Comparison of ENCODE assay signal across 25 mouse cellular contexts in genomic region chr2:143991964-143992672, GRCm38 (mm10). TPM values are rescaled to one million over a fixed set of nuclear protein-coding genes. Genes with fewer than 3 reads are reported as not detected.
DNase-seq lines count a peak whose midpoint lies in the region; ATAC-seq and TF ChIP-seq lines count a peak whose summit lies in the region.
"Had no signal": no experiment of that assay in that cellular context is flagged by ENCODE, and none has a peak within 500 bp of the region (broad histone marks: within the 10 kb centered on the region; RNA-seq: fewer than 3 reads in every experiment).

No protein-coding gene starts in this region.

- 0 out of 2 replicates have a peak, but pooled peaks have one; percentile 13 for ATAC-seq in liver, embryonic 16.5 days (ENCODE audit: low read depth)
- peak; percentile 35 for ATAC-seq in intestine, embryonic 16.5 days
- no peak for ATAC-seq in midbrain, embryonic 13.5 days
- ATAC-seq: forebrain, embryonic 16.5 days had no signal

- peaks cover 32% of the 10 kb centered on the region for H3K36me3 ChIP-seq in heart, adult 2 months (ENCODE audit: control insufficient read depth, insufficient read depth, low read length)
- peaks cover 26% of the 10 kb centered on the region for H3K36me3 ChIP-seq in heart, embryonic 10.5 days
- no peaks in the 10 kb centered on the region for H3K36me3 ChIP-seq in liver, embryonic 16.5 days (ENCODE audit: control insufficient read depth, insufficient read depth)
- no peaks in the 10 kb centered on the region for H3K36me3 ChIP-seq in intestine, embryonic 16.5 days (ENCODE audit: control insufficient read depth, insufficient read depth, low read length)
- H3K36me3 ChIP-seq in midbrain, embryonic 13.5 days, result no peaks in the 10 kb centered on the region

- no peak for TF ChIP-seq EP300 in heart, adult 2 months (IDR thresholded peaks at IDR 0.05; ENCODE audit: insufficient read depth, low read depth, low read length)

- intact Hi-C loops in heart, adult 2 months (cut with DNase I), result loop anchor here (1.0 to 2.0 kb wide), 2 partner anchors 9 to 17 kb away; no protein-coding TSS in a partner anchor

- TF ChIP-seq POLR2A in heart, adult 2 months (IDR thresholded peaks at IDR 0.05; ENCODE audit: insufficient read depth, low read depth, low read length), result no peak

- H3K9ac ChIP-seq in heart, adult 2 months (ENCODE audit: low read depth, low read length), result peak overlapping the region; percentile 3; the same call in 1 of the 2 replicates
- no peak overlapping the region for H3K9ac ChIP-seq in liver, embryonic 16.5 days (ENCODE audit: low read depth, low read length)
- H3K9ac ChIP-seq in intestine, embryonic 16.5 days (ENCODE audit: low read depth, low read length), result no peak overlapping the region
- no peak overlapping the region for H3K9ac ChIP-seq in midbrain, embryonic 13.5 days (replicated peaks)
- H3K9ac ChIP-seq: heart, embryonic 12.5 days; limb, embryonic 13.5 days; neural tube, embryonic 12.5 days had no signal

- TF ChIP-seq CTCF in heart, adult 2 months (IDR thresholded peaks at IDR 0.05), result no peak

- peak overlapping the region; percentile 40 for H3K27ac ChIP-seq in heart, adult 2 months
- no peak overlapping the region; the same call in 1 of the 2 replicates for H3K27ac ChIP-seq in heart, embryonic 10.5 days
- H3K27ac ChIP-seq in liver, embryonic 16.5 days (ENCODE audit: low read length), result no peak overlapping the region
- no peak overlapping the region for H3K27ac ChIP-seq in intestine, embryonic 16.5 days (ENCODE audit: low read length)
- H3K27ac ChIP-seq in midbrain, embryonic 13.5 days, result no peak overlapping the region
- H3K27ac ChIP-seq: limb, embryonic 13.5 days; midbrain, embryonic 10.5 days; neural tube, embryonic 12.5 days had no signal

- H3K4me3 ChIP-seq in heart, adult 2 months, result no peak overlapping the region
- no peak overlapping the region for H3K4me3 ChIP-seq in heart, embryonic 10.5 days
- no peak overlapping the region for H3K4me3 ChIP-seq in liver, embryonic 16.5 days (ENCODE audit: low read depth, low read length)
- no peak overlapping the region for H3K4me3 ChIP-seq in intestine, embryonic 16.5 days (ENCODE audit: low read length)
- no peak overlapping the region for H3K4me3 ChIP-seq in midbrain, embryonic 13.5 days (replicated peaks)
- H3K4me3 ChIP-seq: erythroblast, embryonic 14.5 days; heart, embryonic 12.5 days; limb, embryonic 13.5 days; midbrain, embryonic 10.5 days; neural tube, embryonic 12.5 days had no signal

- H3K4me1 ChIP-seq in heart, adult 2 months (ENCODE audit: control insufficient read depth, insufficient read depth, low read length), result peaks cover 25% of the 10 kb centered on the region
- H3K4me1 ChIP-seq in heart, embryonic 10.5 days, result peaks cover 23% of the 10 kb centered on the region
- peaks cover 14% of the 10 kb centered on the region for H3K4me1 ChIP-seq in liver, embryonic 16.5 days (ENCODE audit: control insufficient read depth, low read depth, low read length)
- H3K4me1 ChIP-seq in intestine, embryonic 16.5 days (ENCODE audit: control insufficient read depth, insufficient read depth, low read length), result peaks cover 15% of the 10 kb centered on the region
- 0 out of 2 replicates have a peak, but pooled peaks cover 3% of the 10 kb centered on the region for H3K4me1 ChIP-seq in midbrain, embryonic 13.5 days (replicated peaks)
- H3K4me1 ChIP-seq: neural tube, embryonic 12.5 days had no signal

- H3K4me2 ChIP-seq in liver, embryonic 16.5 days (ENCODE audit: low read depth, low read length), result no peak overlapping the region
- H3K4me2 ChIP-seq in intestine, embryonic 16.5 days (ENCODE audit: low read depth, low read length), result no peak overlapping the region
- no peak overlapping the region for H3K4me2 ChIP-seq in midbrain, embryonic 13.5 days (replicated peaks)
- H3K4me2 ChIP-seq: heart, embryonic 12.5 days; limb, embryonic 13.5 days; neural tube, embryonic 12.5 days had no signal

- DNase-seq in heart, adult 2 months, result peak in 1 of 2 experiments; percentile 17
- no peak for DNase-seq in heart, embryonic 10.5 days (ENCODE audit: low spot score)
- DNase-seq in liver, result no peak
- peak; percentile 19 to 36 for DNase-seq in adrenal gland, postnatal 36 days
- DNase-seq: cerebellum, postnatal 10 days; kidney, postnatal 25 days; lung, adult 18-20 months; spleen, adult 18-20 months had no signal

- WGBS in heart, adult 2 months, result 74% methylated on average over 7 of the region's 7 CpGs
- WGBS in heart, embryonic 10.5 days, result 86% methylated on average over 7 of the region's 7 CpGs
- 69% methylated on average over 7 of the region's 7 CpGs for WGBS in liver, embryonic 16.5 days (ENCODE audit: insufficient replicate concordance)
- WGBS in intestine, embryonic 16.5 days, result 74% methylated on average over 7 of the region's 7 CpGs
- WGBS in midbrain, embryonic 13.5 days, result 95% methylated on average over 7 of the region's 7 CpGs

- no peaks in the 10 kb centered on the region for H3K27me3 ChIP-seq in heart, adult 2 months (ENCODE audit: control insufficient read depth, insufficient read depth, low read length)
- no peaks in the 10 kb centered on the region for H3K27me3 ChIP-seq in heart, embryonic 10.5 days (ENCODE audit: insufficient read depth, poor library complexity, severe bottlenecking)
- H3K27me3 ChIP-seq in liver, embryonic 16.5 days (ENCODE audit: control insufficient read depth, insufficient read depth, low read depth, low read length), result no peaks in the 10 kb centered on the region
- no peaks in the 10 kb centered on the region for H3K27me3 ChIP-seq in intestine, embryonic 16.5 days (replicated peaks; ENCODE audit: control insufficient read depth, insufficient read depth, low read length)
- H3K27me3 ChIP-seq in midbrain, embryonic 13.5 days, result no peaks in the 10 kb centered on the region
- H3K27me3 ChIP-seq: heart, embryonic 12.5 days; limb, embryonic 13.5 days; neural tube, embryonic 12.5 days had no signal

- no peaks in the 10 kb centered on the region for H3K9me3 ChIP-seq in heart, embryonic 10.5 days
- no peaks in the 10 kb centered on the region for H3K9me3 ChIP-seq in liver, embryonic 16.5 days (replicated peaks; ENCODE audit: control insufficient read depth, low read length)
- H3K9me3 ChIP-seq in intestine, embryonic 16.5 days (ENCODE audit: control insufficient read depth, low read length), result no peaks in the 10 kb centered on the region
- no peaks in the 10 kb centered on the region for H3K9me3 ChIP-seq in midbrain, embryonic 13.5 days
- H3K9me3 ChIP-seq: heart, embryonic 12.5 days; limb, embryonic 13.5 days; midbrain, embryonic 10.5 days; neural tube, embryonic 12.5 days had no signal

- peaks cover 18% of the 10 kb centered on the region for H3K79me2 ChIP-seq in heart, adult 2 months (replicated peaks; ENCODE audit: control insufficient read depth, insufficient read depth, low read length)

RNA-seq across cellular contexts. Expression of gene Rrbp1, which starts 18.9 kb away (rescaled TPM):
- total RNA-seq in heart, adult 2 months (2021), result 100 to 1,000 TPM; 106 to 117 TPM
- 47.2 and 65.1 TPM in 2 replicates for polyA plus RNA-seq in heart, adult 2 months (2012; rRNA removed)
- 57.6 and 86.9 TPM in 2 replicates for polyA plus RNA-seq in heart, embryonic 10.5 days (2016; fragmentation: Nextera tagmentation; extraction: Ambion mirVana)
- polyA plus RNA-seq in liver, embryonic 16.5 days (2015; fragmentation: Nextera tagmentation; extraction: Ambion mirVana), result 64.0 and 78.6 TPM in 2 replicates
- 100 to 1,000 TPM; 191 to 209 TPM for total RNA-seq in adrenal gland, postnatal 36 days (2021)
- 102 and 106 TPM in 2 replicates for polyA plus RNA-seq in intestine, embryonic 16.5 days (2015; fragmentation: Nextera tagmentation; extraction: Ambion mirVana)
- 28.2 and 33.5 TPM in 2 replicates for polyA plus RNA-seq in midbrain, embryonic 13.5 days (2015; fragmentation: Nextera tagmentation; extraction: Ambion mirVana)

RNA-seq across cellular contexts. Expression of gene Banf2, which starts 40.7 kb away (rescaled TPM):
- not detected for total RNA-seq in heart, adult 2 months (2021)
- not detected in 2 replicates for polyA plus RNA-seq in heart, adult 2 months (2012; rRNA removed)
- not detected in 2 replicates for polyA plus RNA-seq in heart, embryonic 10.5 days (2016; fragmentation: Nextera tagmentation; extraction: Ambion mirVana)
- polyA plus RNA-seq in liver, embryonic 16.5 days (2015; fragmentation: Nextera tagmentation; extraction: Ambion mirVana), result not detected in 2 replicates
- total RNA-seq in adrenal gland, postnatal 36 days (2021), result not detected
- polyA plus RNA-seq in intestine, embryonic 16.5 days (2015; fragmentation: Nextera tagmentation; extraction: Ambion mirVana), result not detected in 2 replicates
- polyA plus RNA-seq in midbrain, embryonic 13.5 days (2015; fragmentation: Nextera tagmentation; extraction: Ambion mirVana), result not detected in 2 replicates
- total RNA-seq: gastrocnemius, adult 18-20 months; hematopoietic stem cell, adult 5-6 weeks; layer of hippocampus, postnatal 14 days; left cerebral cortex, postnatal 10 days; MEL; monocyte, adult 5-6 weeks had no signal
- polyA plus RNA-seq: erythroblast, embryonic 14.5 days; forebrain, embryonic 16.5 days; heart, embryonic 12.5 days; intestine, embryonic 14.5 days; limb, embryonic 13.5 days; midbrain, embryonic 10.5 days; neural tube, embryonic 12.5 days; stomach, embryonic 14.5 days had no signal

Comparison
In these comparisons a context has a peak if more than half of its experiments do, and no peak if none do; other contexts are left out.
1. DNase-seq: peak in adrenal gland, postnatal 36 days (2 of 2); none in heart, embryonic 10.5 days (single experiment) and liver (single experiment).